Mouse (Mus musculus) heart, embryonic 11.5 days (tissue): ENCODE measurements around the gene Akap13. TPM values are rescaled to one million over a fixed set of nuclear protein-coding genes. Genes with fewer than 3 reads are reported as not detected.
"Not testable (repeated sequence)": the region's sequence is repeated elsewhere in the genome, so short reads cannot be mapped to it uniquely, and the experiment has no call there.

Experiments used
- ATAC-seq: fragments of 200-750 bp; cut with Nextera tagmentation; replicated peaks from 2 replicates; pipeline ENCODE4 v1.8.0; 2017; ENCODE audit warnings: moderate library complexity; ENCODE audit not compliant: insufficient number of reproducible peaks, low FRiP score, low TSS enrichment
- H3K27ac ChIP-seq: fragments of 300-500 bp; sonication (generic); 2 replicates; pipeline ENCODE4 v1.5.1; 2014; ENCODE audit warnings: mild to moderate bottlenecking, low read depth, low read length
- H3K27me3 ChIP-seq: fragments of 300-500 bp; sonication (generic); 2 replicates; pipeline ENCODE4 v1.6.1; 2014; ENCODE audit warnings: mild to moderate bottlenecking, low read length, mixed read lengths; ENCODE audit not compliant: control insufficient read depth, insufficient read depth
- H3K36me3 ChIP-seq: fragments of 300-500 bp; sonication (generic); 2 replicates; pipeline ENCODE4 v1.6.1; 2014; ENCODE audit warnings: mild to moderate bottlenecking, low read length, moderate library complexity, mixed read lengths; ENCODE audit not compliant: control insufficient read depth, insufficient read depth
- H3K4me1 ChIP-seq: fragments of 300-500 bp; sonication (generic); 2 replicates; pipeline ENCODE4 v1.6.1; 2014; ENCODE audit warnings: low read length; ENCODE audit not compliant: control insufficient read depth, insufficient read depth
- H3K4me2 ChIP-seq: fragments of 300-500 bp; sonication (generic); 2 replicates; pipeline ENCODE4 v1.6.1; 2014; ENCODE audit warnings: mild to moderate bottlenecking, moderate library complexity
- H3K4me3 ChIP-seq: fragments of 300-500 bp; sonication (generic); 2 replicates; pipeline ENCODE4 v1.5.1; 2014; ENCODE audit warnings: low read depth, low read length
- H3K9ac ChIP-seq: fragments of 300-500 bp; sonication (generic); 2 replicates; pipeline ENCODE4 v1.6.1; 2014; ENCODE audit warnings: mild to moderate bottlenecking, low read depth, low read length, moderate library complexity
- H3K9me3 ChIP-seq: fragments of 300-500 bp; sonication (generic); replicated peaks from 2 replicates; pipeline ENCODE4 v1.6.1; 2016; ENCODE audit warnings: low read length; ENCODE audit not compliant: control insufficient read depth
- WGBS: fragments of 180-500 bp; shearing (Covaris S2); extraction: QIAGEN DNeasy Blood & Tissue Kit; methylation state at CpG from one replicate; pipeline ENCODE4 v1.1.7; 2014; ENCODE audit not compliant: insufficient replicate concordance; 5-methylcytosine and 5-hydroxymethylcytosine counted together
- polyA plus RNA-seq: library from polyadenylated mRNA; unstranded; fragments of >200 nt; fragmentation: Nextera tagmentation; extraction: Ambion mirVana; gene quantifications from 2 replicates; pipeline ENCODE4 v1.2.1, GENCODE M21; 2014

Akap13 gene
- polyA plus RNA-seq, 1 experiment from 2014 or later = 68.1 TPM

DNA sequence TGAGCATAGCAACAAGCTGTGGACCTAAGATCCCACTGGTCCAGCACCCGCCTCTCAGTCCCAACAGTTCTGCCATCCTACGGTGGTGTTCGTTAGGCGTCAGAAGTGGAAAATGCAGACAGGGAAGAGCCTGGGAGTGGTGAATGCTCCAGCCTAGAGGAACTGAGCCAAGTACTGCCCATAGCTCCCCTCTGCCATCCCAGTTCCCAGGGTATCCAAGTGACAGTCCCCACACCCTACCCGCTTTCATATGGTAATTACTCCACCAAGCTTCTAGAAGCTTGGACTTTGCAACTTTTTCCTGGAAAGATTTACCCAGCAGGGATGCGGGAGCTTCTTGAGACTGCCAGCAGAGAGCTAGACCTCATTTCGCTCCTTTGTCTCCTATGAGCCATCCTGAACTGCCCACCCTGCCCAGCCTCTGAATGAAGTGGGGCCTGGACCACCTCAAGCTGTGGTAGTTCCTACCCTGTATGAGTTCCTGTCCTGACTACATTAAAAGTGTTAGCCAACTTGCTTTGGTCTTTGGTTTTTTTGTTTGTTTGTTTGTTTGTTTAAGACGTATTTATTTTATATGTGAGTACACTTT lies 300.6 kb downstream of the Akap13 start:
- WGBS = 83% methylated on average over 8 of the region's 8 CpGs
- H3K36me3 ChIP-seq = peaks cover 9% of the 10 kb centered on the region
- H3K27ac ChIP-seq = no peak overlapping the region
- H3K27me3 ChIP-seq = no peaks in the 10 kb centered on the region
- no peak overlapping the region for H3K9ac ChIP-seq
- no peaks in the 10 kb centered on the region for H3K9me3 ChIP-seq
- no peak overlapping the region for H3K4me3 ChIP-seq
- peaks cover 10% of the 10 kb centered on the region for H3K4me1 ChIP-seq
- H3K4me2 ChIP-seq = no peak overlapping the region
- no peak for ATAC-seq

DNA sequence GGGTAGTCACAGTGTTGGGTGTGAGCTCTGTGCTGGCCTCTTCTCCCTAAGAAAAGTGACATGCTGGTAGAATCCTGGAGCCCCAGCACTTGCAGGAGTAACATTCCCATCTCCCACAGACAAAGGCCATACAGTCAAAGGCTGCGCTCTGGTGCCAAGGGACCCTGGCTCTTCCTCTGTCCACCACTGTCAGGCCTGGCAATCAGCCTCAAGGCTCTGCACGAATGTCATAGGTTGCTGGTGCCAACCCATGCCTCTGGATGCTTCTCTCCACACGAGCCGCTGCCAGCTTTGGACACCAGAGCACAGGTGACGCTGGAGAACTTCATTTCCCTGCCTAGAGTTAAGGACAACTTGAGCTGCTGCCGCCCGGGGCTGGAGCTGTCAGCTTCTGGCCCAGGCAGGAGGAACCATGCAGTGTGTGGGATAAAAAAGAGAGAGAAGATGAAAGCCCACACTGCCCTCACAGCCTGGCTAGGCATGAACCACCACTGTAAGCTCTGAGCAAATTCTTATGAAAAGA lies 304.7 kb downstream of the Akap13 start:
- Histone ChIP-seq H3K9ac (no peak overlapping the region), H3K27me3 (no peaks in the 10 kb centered on the region), H3K4me1 (no peaks in the 10 kb centered on the region), H3K4me2 (no peak overlapping the region), H3K36me3 (no peaks in the 10 kb centered on the region; the same call in 1 of the 2 replicates), H3K9me3 (no peaks in the 10 kb centered on the region), H3K4me3 (no peak overlapping the region), H3K27ac (no peak overlapping the region)
- ATAC-seq = no peak
- 81% methylated on average over 7 of the region's 7 CpGs for WGBS

GRCm38 (mm10) chr7:75760661-75761319 lies 305.5 kb downstream of the Akap13 start:
- not testable (repeated sequence) for H3K4me2 ChIP-seq, H3K27ac ChIP-seq, H3K9ac ChIP-seq, H3K4me3 ChIP-seq, H3K27me3 ChIP-seq, H3K4me1 ChIP-seq, H3K9me3 ChIP-seq, H3K36me3 ChIP-seq
- 77% methylated on average over 4 of the region's 4 CpGs for WGBS
- ATAC-seq = peak; percentile 25; the same call in 1 of the 2 replicates

- H3K4me1 ChIP-seq, H3K27me3 ChIP-seq, H3K9ac ChIP-seq, ATAC-seq, H3K4me3 ChIP-seq, H3K9me3 ChIP-seq, H3K36me3 ChIP-seq, H3K4me2 ChIP-seq, H3K27ac ChIP-seq: not testable (repeated sequence)
- 88% methylated on average over 1 of the region's 2 CpGs for WGBS
These were observed 306.9 kb downstream of the Akap13 start for GRCm38 (mm10) chr7:75762225-75762624.

GRCm38 (mm10) chr7:75767080-75767769 lies 311.9 kb downstream of the Akap13 start:
- H3K36me3 ChIP-seq = peaks cover 14% of the 10 kb centered on the region
- not testable (repeated sequence) for H3K9ac ChIP-seq, H3K27me3 ChIP-seq, H3K9me3 ChIP-seq, H3K4me1 ChIP-seq, H3K27ac ChIP-seq, H3K4me3 ChIP-seq, ATAC-seq, H3K4me2 ChIP-seq
- WGBS = 82% methylated on average over 1 of the region's 5 CpGs

GRCm38 (mm10) chr7:75768169-75768568 lies 312.8 kb downstream of the Akap13 start:
- Histone ChIP-seq H3K36me3 (peaks cover 14% of the 10 kb centered on the region), H3K4me3 (no peak overlapping the region), H3K4me2 (no peak overlapping the region), H3K9ac (no peak overlapping the region), H3K4me1 (no peaks in the 10 kb centered on the region), H3K9me3 (no peaks in the 10 kb centered on the region), H3K27me3 (no peaks in the 10 kb centered on the region), H3K27ac (no peak overlapping the region)
- 85% methylated on average over 2 of the region's 2 CpGs for WGBS
- ATAC-seq = no peak

GRCm38 (mm10) chr7:75769909-75770308 lies 314.6 kb downstream of the Akap13 start:
- Histone ChIP-seq H3K36me3 (peaks cover 14% of the 10 kb centered on the region), H3K4me2 (no peak overlapping the region), H3K27ac (no peak overlapping the region), H3K4me1 (no peaks in the 10 kb centered on the region), H3K9me3 (no peaks in the 10 kb centered on the region), H3K4me3 (no peak overlapping the region), H3K9ac (no peak overlapping the region), H3K27me3 (no peaks in the 10 kb centered on the region)
- ATAC-seq = no peak
- WGBS = 87% methylated on average over 9 of the region's 9 CpGs

- WGBS = 91% methylated on average over 18 of the region's 18 CpGs
- H3K4me3 ChIP-seq, H3K4me1 ChIP-seq, H3K9me3 ChIP-seq, H3K27ac ChIP-seq, ATAC-seq, H3K9ac ChIP-seq, H3K27me3 ChIP-seq, H3K4me2 ChIP-seq: not testable (repeated sequence)
- H3K36me3 ChIP-seq = peaks cover 26% of the 10 kb centered on the region
These were observed 319.1 kb downstream of the Akap13 start for GRCm38 (mm10) chr7:75774095-75775078.
